Mouse (Mus musculus) midbrain, embryonic 11.5 days (tissue): ENCODE results near the gene Polrmt. TPM values are rescaled to one million over a fixed set of nuclear protein-coding genes. Genes with fewer than 3 reads are reported as not detected.

Experiments used
- ATAC-seq: fragments of 200-750 bp; cut with Nextera tagmentation; 2 replicates; pipeline ENCODE4 v1.8.0; 2017; ENCODE audit warnings: moderate TSS enrichment, moderate library complexity; ENCODE audit not compliant: low FRiP score
- DNase-seq: peaks from one replicate; pipeline ENCODE4 v3.0.0; 2015; ENCODE audit warnings: low spot score; ENCODE audit errors: missing footprints
- H3K27ac ChIP-seq: fragments of 300-500 bp; sonication (generic); 2 replicates; pipeline ENCODE4 v1.5.1; 2014; ENCODE audit warnings: low read depth, low read length
- H3K27me3 ChIP-seq: fragments of 300-500 bp; sonication (generic); 2 replicates; pipeline ENCODE4 v1.6.1; 2014; ENCODE audit warnings: mild to moderate bottlenecking, low read length, moderate library complexity, mixed read lengths; ENCODE audit not compliant: control insufficient read depth, insufficient read depth
- H3K36me3 ChIP-seq: fragments of 300-500 bp; sonication (generic); 2 replicates; pipeline ENCODE4 v1.6.1; 2014; ENCODE audit warnings: mild to moderate bottlenecking, low read length, moderate library complexity, mixed read lengths; ENCODE audit not compliant: control insufficient read depth, insufficient read depth
- H3K4me1 ChIP-seq: fragments of 300-500 bp; sonication (generic); 2 replicates; pipeline ENCODE4 v1.6.1; 2014; ENCODE audit warnings: low read length; ENCODE audit not compliant: control insufficient read depth, insufficient read depth
- H3K4me2 ChIP-seq: fragments of 300-500 bp; sonication (generic); 2 replicates; pipeline ENCODE4 v1.6.1; 2014; ENCODE audit warnings: mild to moderate bottlenecking, moderate library complexity
- H3K4me3 ChIP-seq: fragments of 300-500 bp; sonication (generic); 2 replicates; pipeline ENCODE4 v1.5.1; 2014; ENCODE audit warnings: low read depth, low read length
- H3K9ac ChIP-seq: fragments of 300-500 bp; sonication (generic); 2 replicates; pipeline ENCODE4 v1.6.1; 2014; ENCODE audit warnings: low read length
- H3K9me3 ChIP-seq: fragments of 300-500 bp; sonication (generic); 2 replicates; pipeline ENCODE4 v1.6.1; 2016; ENCODE audit warnings: low read length; ENCODE audit not compliant: control insufficient read depth
- WGBS: fragments of 180-500 bp; shearing (Covaris S2); extraction: QIAGEN DNeasy Blood & Tissue Kit; methylation state at CpG from one replicate; pipeline ENCODE4 v1.1.7; 2014; 5-methylcytosine and 5-hydroxymethylcytosine counted together
- polyA plus RNA-seq: library from polyadenylated mRNA; unstranded; fragments of >200 nt; fragmentation: Nextera tagmentation; extraction: Ambion mirVana; gene quantifications from 2 replicates; pipeline ENCODE4 v1.2.1, GENCODE M21; 2014

Polrmt gene
- polyA plus RNA-seq, 1 experiment from 2014 or later = 31.2 TPM

DNA sequence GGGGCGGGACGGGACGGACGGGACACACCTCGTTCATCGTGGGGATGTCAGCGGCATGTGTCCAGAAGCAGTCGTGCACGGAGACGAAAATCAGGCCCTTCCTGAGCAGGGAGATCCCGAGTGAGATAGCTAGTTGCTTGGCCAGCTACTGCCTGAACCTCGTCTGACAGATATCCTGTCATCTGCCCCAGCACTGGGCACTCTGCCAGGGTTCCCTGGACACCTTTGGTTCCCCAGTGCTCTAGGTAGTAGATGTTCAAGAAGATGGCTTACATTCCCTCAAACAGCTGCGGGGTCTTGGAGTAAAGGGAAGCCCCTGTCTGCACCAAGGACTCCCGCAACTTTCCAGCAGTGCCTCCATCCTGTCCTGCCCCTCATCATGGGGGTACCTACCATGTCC lies 9.7 kb downstream of the Polrmt start:
- DNase-seq = no peak
- Histone ChIP-seq H3K9me3 (no peaks in the 10 kb centered on the region), H3K36me3 (peaks cover 42% of the 10 kb centered on the region), H3K4me1 (peaks cover 2% of the 10 kb centered on the region; the same call in 1 of the 2 replicates), H3K4me3 (no peak overlapping the region), H3K4me2 (no peak overlapping the region), H3K27ac (no peak overlapping the region), H3K27me3 (no peaks in the 10 kb centered on the region; the same call in none of the 2 replicates), H3K9ac (no peak overlapping the region)
- WGBS = 89% methylated on average over 10 of the region's 14 CpGs
- no peak for ATAC-seq

DNA sequence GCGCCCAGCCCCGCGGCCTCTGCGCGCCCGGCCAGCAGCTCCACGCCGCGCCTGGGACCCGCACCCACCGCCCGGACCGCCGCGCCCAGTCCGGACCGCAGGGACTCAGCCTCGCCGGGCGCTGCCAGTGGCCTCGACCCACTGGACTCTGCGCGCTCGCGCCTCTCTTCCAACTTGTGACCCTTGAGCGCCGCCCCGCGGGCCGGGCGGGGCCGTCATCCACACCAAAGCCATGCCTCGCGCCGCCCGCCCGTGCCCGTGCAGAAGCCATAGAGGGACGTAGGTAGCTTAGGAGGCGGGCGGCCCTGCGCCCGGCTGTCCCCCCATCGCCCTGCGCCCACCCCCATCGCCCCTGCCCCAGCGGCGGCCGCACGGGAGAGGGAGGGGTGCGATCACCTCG lies 11.0 kb downstream of the Polrmt start:
- 0 out of 2 replicates have a peak, but pooled peaks have one; percentile 22 for ATAC-seq
- WGBS = 25% methylated on average over 52 of the region's 52 CpGs
- no peak for DNase-seq
- Histone ChIP-seq H3K36me3 (peaks cover 32% of the 10 kb centered on the region), H3K27ac (no peak overlapping the region), H3K9ac (no peak overlapping the region), H3K4me3 (no peak overlapping the region), H3K4me1 (no peaks in the 10 kb centered on the region), H3K27me3 (no peaks in the 10 kb centered on the region; the same call in none of the 2 replicates), H3K9me3 (no peaks in the 10 kb centered on the region), H3K4me2 (peak overlapping the region; percentile 19; the same call in 1 of the 2 replicates)

DNA sequence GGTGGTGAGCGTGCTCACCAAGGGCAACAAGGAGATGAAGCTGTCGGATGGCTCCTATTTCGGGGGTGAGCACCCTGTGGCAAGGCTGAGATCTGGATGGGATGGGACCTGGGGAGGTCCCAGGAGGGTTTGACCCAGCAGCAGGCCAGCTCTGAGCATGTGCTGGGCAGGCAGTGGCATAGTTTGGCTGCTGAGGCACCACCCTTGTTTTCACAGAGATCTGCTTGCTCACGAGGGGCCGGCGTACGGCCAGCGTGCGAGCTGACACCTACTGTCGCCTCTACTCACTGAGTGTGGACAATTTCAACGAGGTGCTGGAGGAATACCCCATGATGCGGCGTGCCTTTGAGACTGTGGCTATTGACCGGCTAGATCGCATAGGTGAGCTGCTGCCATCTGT lies 12.5 kb downstream of the Polrmt start:
- Histone ChIP-seq H3K9ac (no peak overlapping the region), H3K27ac (no peak overlapping the region), H3K36me3 (peaks cover 17% of the 10 kb centered on the region), H3K9me3 (no peaks in the 10 kb centered on the region), H3K4me3 (no peak overlapping the region), H3K4me1 (no peaks in the 10 kb centered on the region), H3K27me3 (no peaks in the 10 kb centered on the region; the same call in none of the 2 replicates), H3K4me2 (no peak overlapping the region)
- 94% methylated on average over 15 of the region's 15 CpGs for WGBS
- no peak for ATAC-seq
- no peak for DNase-seq

DNA sequence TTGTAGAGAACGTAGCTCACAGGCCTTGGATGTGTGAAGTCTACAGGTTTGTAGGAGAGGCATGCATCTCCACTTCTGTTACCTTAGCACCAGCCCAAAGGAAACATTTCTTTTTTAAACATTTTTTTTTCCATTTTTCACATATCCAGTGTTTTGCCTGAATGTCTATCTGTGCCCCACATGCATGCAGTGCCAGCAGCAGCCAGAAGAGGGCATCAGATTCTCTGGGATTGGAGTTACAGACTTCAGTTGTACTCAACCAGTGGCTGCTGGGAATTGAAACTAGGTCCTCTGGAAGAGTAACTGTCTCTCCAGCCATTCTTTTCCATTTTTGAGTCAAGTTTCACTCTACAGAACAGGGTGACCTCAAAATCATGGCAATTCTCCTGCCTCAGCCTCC lies 13.9 kb downstream of the Polrmt start:
- Histone ChIP-seq H3K4me1 (no peaks in the 10 kb centered on the region), H3K36me3 (peaks cover 6% of the 10 kb centered on the region), H3K4me2 (no peak overlapping the region), H3K27me3 (no peaks in the 10 kb centered on the region; the same call in none of the 2 replicates), H3K27ac (no peak overlapping the region), H3K9ac (no peak overlapping the region), H3K4me3 (no peak overlapping the region), H3K9me3 (no peaks in the 10 kb centered on the region)
- no peak for DNase-seq
- WGBS = 100% methylated on average over 1 of the region's 1 CpGs
- ATAC-seq = no peak

DNA sequence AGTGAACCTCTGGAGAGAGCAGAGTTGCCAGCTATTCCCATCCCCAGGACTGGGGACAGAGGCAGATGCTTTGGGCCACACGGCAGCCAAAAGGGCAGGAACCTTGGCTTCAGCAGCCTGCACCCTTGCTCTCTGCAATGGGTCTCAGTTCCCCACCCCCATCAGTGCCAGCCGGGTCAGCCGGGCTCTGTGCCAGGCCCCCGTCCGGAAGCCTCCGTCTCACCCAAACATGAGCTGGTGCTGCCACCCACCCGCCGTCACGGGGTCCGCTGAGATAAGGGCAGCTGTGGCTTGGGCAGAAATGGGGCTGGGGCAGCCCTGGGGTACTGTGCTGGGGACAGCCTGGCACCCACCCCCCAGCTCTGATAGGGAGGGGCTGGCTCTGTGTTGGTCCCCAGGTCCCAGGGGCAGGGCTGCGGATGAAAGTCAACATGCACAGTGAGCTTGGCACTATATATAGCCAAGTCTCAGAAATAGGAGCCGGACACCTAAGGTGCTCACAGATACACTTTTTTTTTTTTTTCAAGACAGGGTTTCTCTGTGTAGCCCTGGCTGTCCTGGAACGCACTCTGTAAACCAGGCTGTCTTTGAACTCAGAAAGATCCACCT lies 16.9 kb downstream of the Polrmt start:
- Histone ChIP-seq H3K9me3 (no peaks in the 10 kb centered on the region), H3K27me3 (no peaks in the 10 kb centered on the region), H3K36me3 (no peaks in the 10 kb centered on the region), H3K4me2 (no peak overlapping the region), H3K4me3 (no peak overlapping the region), H3K27ac (no peak overlapping the region), H3K4me1 (no peaks in the 10 kb centered on the region), H3K9ac (no peak overlapping the region)
- no peak for DNase-seq
- no peak for ATAC-seq
- WGBS = 86% methylated on average over 13 of the region's 13 CpGs

DNA sequence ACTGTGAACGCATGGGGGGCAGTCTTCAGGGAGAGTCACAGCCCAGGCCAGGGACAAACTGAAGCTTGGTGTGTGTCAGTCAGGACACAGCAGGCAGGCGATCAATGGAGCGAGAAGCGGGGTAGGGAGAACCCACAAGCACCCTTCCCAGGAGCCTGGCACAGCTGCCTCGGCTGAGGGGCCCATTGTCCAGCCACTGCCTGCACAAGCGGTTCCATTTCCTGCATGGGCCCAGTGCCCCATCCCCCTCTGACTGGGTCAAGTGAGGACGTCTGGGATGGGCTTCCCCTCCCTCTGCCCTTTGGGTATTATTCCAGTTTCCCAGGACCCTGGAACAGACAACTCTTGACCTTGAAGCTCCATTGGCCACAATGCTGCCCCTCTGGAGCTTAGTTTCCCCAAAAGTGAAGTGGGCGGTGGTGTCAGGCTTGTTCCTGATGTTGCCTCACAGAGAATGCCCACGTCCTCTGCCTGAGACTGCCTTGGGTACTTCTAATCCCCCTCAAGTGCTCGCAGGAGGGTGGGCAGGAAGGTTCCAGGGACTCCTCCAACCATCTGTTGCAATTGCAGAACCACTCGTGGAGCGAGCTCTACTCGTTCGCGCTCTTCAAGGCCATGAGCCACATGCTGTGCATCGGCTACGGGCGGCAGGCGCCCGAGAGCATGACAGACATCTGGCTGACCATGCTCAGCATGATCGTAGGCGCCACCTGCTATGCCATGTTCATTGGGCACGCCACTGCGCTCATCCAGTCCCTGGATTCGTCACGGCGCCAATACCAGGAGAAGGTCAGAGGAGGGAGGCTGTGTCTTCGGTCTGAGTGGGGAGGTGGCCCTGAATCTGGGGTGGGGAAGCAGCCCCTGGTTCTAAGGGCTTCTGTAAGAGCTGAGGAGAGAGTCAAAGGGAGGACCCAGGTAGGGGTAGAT lies 17.8 kb downstream of the Polrmt start:
- Histone ChIP-seq H3K27ac (no peak overlapping the region), H3K27me3 (no peaks in the 10 kb centered on the region), H3K36me3 (no peaks in the 10 kb centered on the region), H3K9ac (no peak overlapping the region), H3K9me3 (no peaks in the 10 kb centered on the region), H3K4me2 (no peak overlapping the region), H3K4me3 (no peak overlapping the region), H3K4me1 (no peaks in the 10 kb centered on the region)
- DNase-seq (no peak), ATAC-seq (no peak)
- WGBS = 75% methylated on average over 28 of the region's 28 CpGs

DNA sequence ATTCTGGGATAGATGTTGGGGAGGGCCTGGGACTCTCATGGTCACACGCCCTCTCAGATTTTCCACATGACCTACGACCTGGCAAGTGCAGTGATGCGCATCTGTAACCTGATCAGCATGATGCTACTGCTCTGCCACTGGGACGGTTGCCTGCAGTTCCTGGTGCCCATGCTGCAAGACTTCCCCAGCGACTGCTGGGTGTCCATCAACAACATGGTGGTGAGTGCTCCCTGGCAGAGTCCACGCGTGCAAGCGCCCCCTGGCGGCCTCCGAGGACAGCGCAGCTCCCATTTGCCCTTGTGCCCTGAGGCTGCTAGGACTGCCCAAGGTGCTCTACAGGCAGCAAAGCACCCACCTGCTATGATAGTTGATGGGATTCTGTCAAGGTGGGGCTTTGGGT lies 20.3 kb downstream of the Polrmt start:
- peak; percentile 90 for DNase-seq
- Histone ChIP-seq H3K27ac (no peak overlapping the region), H3K9ac (no peak overlapping the region), H3K36me3 (no peaks in the 10 kb centered on the region), H3K4me1 (no peaks in the 10 kb centered on the region), H3K9me3 (no peaks in the 10 kb centered on the region), H3K4me3 (no peak overlapping the region), H3K27me3 (no peaks in the 10 kb centered on the region), H3K4me2 (no peak overlapping the region)
- 33% methylated on average over 11 of the region's 11 CpGs for WGBS
- ATAC-seq = no peak

GRCm38 (mm10) chr10:79723692-79724091 lies 22.7 kb downstream of the Polrmt start:
- ATAC-seq (no peak), DNase-seq (no peak)
- Histone ChIP-seq H3K36me3 (no peaks in the 10 kb centered on the region), H3K4me2 (no peak overlapping the region), H3K4me3 (no peak overlapping the region), H3K4me1 (no peaks in the 10 kb centered on the region), H3K9me3 (no peaks in the 10 kb centered on the region), H3K27me3 (peaks cover 4% of the 10 kb centered on the region; the same call in 1 of the 2 replicates), H3K27ac (no peak overlapping the region), H3K9ac (no peak overlapping the region)
- WGBS = 92% methylated on average over 7 of the region's 7 CpGs

GRCm38 (mm10) chr10:79723047-79723446 lies 23.3 kb downstream of the Polrmt start:
- 69% methylated on average over 6 of the region's 6 CpGs for WGBS
- Histone ChIP-seq H3K9me3 (no peaks in the 10 kb centered on the region), H3K27me3 (peaks cover 10% of the 10 kb centered on the region), H3K27ac (no peak overlapping the region), H3K36me3 (no peaks in the 10 kb centered on the region), H3K9ac (no peak overlapping the region), H3K4me2 (no peak overlapping the region), H3K4me1 (no peaks in the 10 kb centered on the region), H3K4me3 (no peak overlapping the region)
- no peak for DNase-seq
- ATAC-seq = no peak
